Mouse (Mus musculus): ENCODE data around the gene Chaf1b.

Chaf1b gene

GRCm38 (mm10) chr16:93883423-93884085, at the start of gene Chaf1b:
Gene Chaf1b, plus strand, starts transcription at chr16:93883901.
- in situ Hi-C loops (cut with MboI; ENCODE audit: low pct_unique_long_range_greater_than_20kb in 1 of 2, low sequenced_read_pairs in 2 of 2, unreplicated experiment in 1 of 2), result no loop called here

GRCm38 (mm10) chr16:93834076-93834475, 49.6 kb upstream of the Chaf1b start:
- in situ Hi-C loops (cut with MboI; ENCODE audit: low pct_unique_long_range_greater_than_20kb in 1 of 2, low sequenced_read_pairs in 2 of 2, unreplicated experiment in 1 of 2), result no loop called here

- in situ Hi-C loops (cut with MboI; ENCODE audit: low pct_unique_long_range_greater_than_20kb in 1 of 2, low sequenced_read_pairs in 2 of 2, unreplicated experiment in 1 of 2), result no loop called here
Observed at GRCm38 (mm10) chr16:93839049-93839448, 44.7 kb upstream of the Chaf1b start.

GRCm38 (mm10) chr16:93850527-93850926, 33.2 kb upstream of the Chaf1b start:
- in situ Hi-C loops (cut with MboI; ENCODE audit: low pct_unique_long_range_greater_than_20kb in 1 of 2, low sequenced_read_pairs in 2 of 2, unreplicated experiment in 1 of 2), result no loop called here

- in situ Hi-C loops (cut with MboI; ENCODE audit: low pct_unique_long_range_greater_than_20kb in 1 of 2, low sequenced_read_pairs in 2 of 2, unreplicated experiment in 1 of 2), result no loop called here
Observed at GRCm38 (mm10) chr16:93859967-93860366, 23.7 kb upstream of the Chaf1b start.

- in situ Hi-C loops (cut with MboI; ENCODE audit: low pct_unique_long_range_greater_than_20kb in 1 of 2, low sequenced_read_pairs in 2 of 2, unreplicated experiment in 1 of 2), result no loop called here
Observed at GRCm38 (mm10) chr16:93860686-93861085, 23.0 kb upstream of the Chaf1b start.

GRCm38 (mm10) chr16:93874841-93875240, 8.9 kb upstream of the Chaf1b start:
- in situ Hi-C loops (cut with MboI; ENCODE audit: low pct_unique_long_range_greater_than_20kb in 1 of 2, low sequenced_read_pairs in 2 of 2, unreplicated experiment in 1 of 2), result loop anchor here in 1 of 2 experiments (5.0 kb wide), 1 partner anchor 33 kb away; no protein-coding TSS in a partner anchor

GRCm38 (mm10) chr16:93877612-93878380, 5.9 kb upstream of the Chaf1b start:
- in situ Hi-C loops (cut with MboI; ENCODE audit: low pct_unique_long_range_greater_than_20kb in 1 of 2, low sequenced_read_pairs in 2 of 2, unreplicated experiment in 1 of 2), result loop anchor here in 1 of 2 experiments (5.0 kb wide), 1 partner anchor 35 kb away; no protein-coding TSS in a partner anchor

- in situ Hi-C loops (cut with MboI; ENCODE audit: low pct_unique_long_range_greater_than_20kb in 1 of 2, low sequenced_read_pairs in 2 of 2, unreplicated experiment in 1 of 2), result no loop called here
Observed at GRCm38 (mm10) chr16:93884086-93884721, 503 bp downstream of the Chaf1b start.

GRCm38 (mm10) chr16:93884722-93885113, 1.0 kb downstream of the Chaf1b start:
- in situ Hi-C loops (cut with MboI; ENCODE audit: low pct_unique_long_range_greater_than_20kb in 1 of 2, low sequenced_read_pairs in 2 of 2, unreplicated experiment in 1 of 2), result no loop called here

- in situ Hi-C loops (cut with MboI; ENCODE audit: low pct_unique_long_range_greater_than_20kb in 1 of 2, low sequenced_read_pairs in 2 of 2, unreplicated experiment in 1 of 2), result no loop called here
Observed at GRCm38 (mm10) chr16:93888481-93888880, 4.8 kb downstream of the Chaf1b start.

- in situ Hi-C loops (cut with MboI; ENCODE audit: low pct_unique_long_range_greater_than_20kb in 1 of 2, low sequenced_read_pairs in 2 of 2, unreplicated experiment in 1 of 2), result no loop called here
Observed at GRCm38 (mm10) chr16:93890948-93891604, 7.4 kb downstream of the Chaf1b start.

- in situ Hi-C loops (cut with MboI; ENCODE audit: low pct_unique_long_range_greater_than_20kb in 1 of 2, low sequenced_read_pairs in 2 of 2, unreplicated experiment in 1 of 2), result no loop called here
Observed at GRCm38 (mm10) chr16:93893285-93893684, 9.6 kb downstream of the Chaf1b start.

GRCm38 (mm10) chr16:93903027-93903426, 19.3 kb downstream of the Chaf1b start:
- in situ Hi-C loops (cut with MboI; ENCODE audit: low pct_unique_long_range_greater_than_20kb in 1 of 2, low sequenced_read_pairs in 2 of 2, unreplicated experiment in 1 of 2), result no loop called here

- in situ Hi-C loops (cut with MboI; ENCODE audit: low pct_unique_long_range_greater_than_20kb in 1 of 2, low sequenced_read_pairs in 2 of 2, unreplicated experiment in 1 of 2), result no loop called here
Observed at GRCm38 (mm10) chr16:93906156-93907014, 22.7 kb downstream of the Chaf1b start.

GRCm38 (mm10) chr16:93907761-93908160, 24.1 kb downstream of the Chaf1b start:
- in situ Hi-C loops (cut with MboI; ENCODE audit: low pct_unique_long_range_greater_than_20kb in 1 of 2, low sequenced_read_pairs in 2 of 2, unreplicated experiment in 1 of 2), result no loop called here

GRCm38 (mm10) chr16:93908196-93908595, 24.5 kb downstream of the Chaf1b start:
- in situ Hi-C loops (cut with MboI; ENCODE audit: low pct_unique_long_range_greater_than_20kb in 1 of 2, low sequenced_read_pairs in 2 of 2, unreplicated experiment in 1 of 2), result no loop called here

GRCm38 (mm10) chr16:93909936-93910335, 26.2 kb downstream of the Chaf1b start:
- in situ Hi-C loops (cut with MboI; ENCODE audit: low pct_unique_long_range_greater_than_20kb in 1 of 2, low sequenced_read_pairs in 2 of 2, unreplicated experiment in 1 of 2), result no loop called here

All from mouse embryonic stem cell (cell line).